Mouse (Mus musculus): ENCODE results near the gene Agrn.

The Agrn gene

DNA sequence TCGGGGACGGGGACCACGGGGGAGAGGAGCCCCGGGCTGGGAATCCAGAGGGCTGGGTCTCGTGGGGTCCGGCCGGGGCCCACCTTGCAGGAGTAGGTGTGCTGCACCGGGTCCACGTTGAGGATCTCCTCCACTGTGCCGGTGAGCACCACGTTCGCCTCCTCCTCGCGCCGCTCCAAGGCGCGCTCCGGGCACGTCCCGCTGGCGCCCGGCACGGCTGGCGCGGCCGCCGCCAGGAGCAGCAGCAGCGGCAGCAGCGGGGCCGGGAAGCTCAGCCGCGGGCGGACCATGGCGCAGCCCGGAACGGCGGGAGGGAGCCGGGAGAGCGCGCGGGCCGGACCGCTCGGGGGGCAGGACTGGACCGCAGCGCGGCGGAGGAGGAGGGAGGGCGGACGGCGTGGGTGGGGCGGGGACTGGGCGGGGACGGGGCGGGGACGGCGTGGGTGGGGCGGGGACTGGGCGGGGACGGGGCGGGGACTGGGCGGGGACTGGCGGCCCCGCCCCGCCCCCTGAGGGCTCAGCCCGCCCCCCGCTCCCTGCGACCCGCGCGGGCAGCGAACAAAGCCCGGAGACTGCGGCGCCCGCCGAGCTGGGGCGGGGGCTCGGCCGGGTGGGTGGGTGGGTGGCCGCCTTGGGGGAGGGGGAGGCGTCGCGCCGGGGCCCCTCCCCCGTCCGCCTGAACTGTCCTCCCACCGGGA, at the start of gene Agrn:
Gene Agrn (minus strand): TSS at position 358 of the 698 bp plus-strand sequence.
- peak; percentile 82 for DNase-seq (ENCODE audit: low spot score)

GRCm38 (mm10) chr4:156236651-156237447, 39.6 kb upstream of the Agrn start:
- DNase-seq (ENCODE audit: low spot score): no peak

DNA sequence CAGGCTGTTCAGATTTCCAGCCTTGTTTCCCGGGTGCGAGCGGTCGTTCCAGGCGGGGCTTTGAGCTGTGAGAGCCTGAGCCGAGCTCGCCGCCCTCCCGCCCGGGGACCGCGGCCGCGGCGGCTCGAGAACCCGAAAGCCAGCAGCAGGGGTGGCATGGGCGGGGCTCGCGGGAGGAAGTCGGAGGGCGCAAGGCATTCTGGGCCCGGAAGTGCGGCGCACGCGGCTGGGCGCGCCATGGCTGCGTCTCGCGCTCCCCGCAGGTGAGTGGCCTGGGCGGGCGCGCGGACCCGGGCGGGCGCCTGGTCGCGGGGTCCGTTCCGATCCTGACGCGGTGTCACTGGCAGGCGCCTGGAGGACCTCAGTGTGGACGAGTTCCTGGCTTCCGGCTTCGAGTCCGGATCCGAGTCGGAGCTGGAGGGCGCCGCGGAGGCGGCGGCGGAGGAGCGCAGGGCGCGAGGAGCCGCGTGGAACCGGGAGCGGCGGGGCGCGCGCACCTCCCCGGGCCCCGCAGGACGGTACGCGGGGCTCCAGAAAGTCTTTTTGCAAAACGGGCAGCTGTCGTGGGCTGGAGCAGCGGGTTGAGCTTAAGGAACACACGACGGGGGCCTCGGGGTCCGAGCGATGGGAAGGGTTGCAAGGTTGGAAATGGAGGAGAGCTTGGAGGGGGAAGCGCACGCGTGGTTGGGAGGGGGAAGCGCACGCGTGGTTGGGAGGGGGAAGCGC, 38.7 kb upstream of the Agrn start, which contains the start of gene Noc2l:
Gene Noc2l (plus strand): TSS at position 203 of the 726 bp plus-strand sequence.
- peak; percentile 90 for DNase-seq (ENCODE audit: low spot score)

DNA sequence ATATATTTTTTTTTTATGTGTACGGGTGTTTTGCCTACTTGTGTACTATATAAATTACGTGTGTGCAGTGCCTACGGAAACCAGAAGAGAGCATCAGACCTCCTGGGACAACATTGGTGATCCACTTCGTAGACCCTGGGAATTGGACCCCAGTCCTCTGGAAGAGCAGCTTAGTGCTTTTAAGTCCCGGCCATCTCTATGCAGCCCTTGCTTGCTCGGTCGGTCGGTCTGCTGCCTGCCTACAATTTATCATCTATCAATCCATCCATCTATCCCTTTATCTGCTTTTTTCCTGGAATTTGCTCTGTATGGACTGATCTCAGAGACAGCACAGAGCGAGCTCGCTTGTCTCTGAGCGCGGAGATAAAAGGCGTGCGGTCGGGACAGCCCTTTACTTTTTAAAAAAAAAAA, 38.1 kb upstream of the Agrn start:
- DNase-seq (ENCODE audit: low spot score): peak; percentile 74

DNA sequence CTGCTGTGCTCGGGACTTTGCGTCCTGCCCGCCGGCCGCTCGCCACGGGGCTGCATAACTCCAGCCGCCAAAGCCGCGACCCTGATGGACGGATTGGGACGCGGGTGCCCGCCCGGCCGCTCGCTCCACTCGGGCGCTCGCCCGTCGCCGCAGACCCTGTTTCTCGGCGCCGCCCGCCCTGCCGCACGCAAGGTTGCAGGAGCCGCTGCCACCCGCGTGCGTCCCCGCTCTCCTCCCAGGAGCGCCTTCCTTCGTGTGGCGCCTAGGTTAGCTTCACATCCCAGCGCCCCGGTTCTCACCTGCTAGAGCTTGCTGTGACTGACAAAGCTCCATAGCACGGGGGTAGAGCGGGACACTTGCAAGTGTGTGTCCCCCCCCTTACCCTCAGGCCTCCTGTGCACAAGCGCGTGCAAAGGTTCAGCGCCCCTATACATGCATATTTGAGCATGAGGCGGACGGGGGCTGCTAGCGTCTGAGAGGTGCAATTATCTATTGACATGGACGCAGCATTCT, 37.5 kb upstream of the Agrn start, which contains the start of gene Plekhn1:
Gene Plekhn1 (minus strand): TSS at position 157 of the 513 bp plus-strand sequence.
- peak; percentile 79 for DNase-seq (ENCODE audit: low spot score)

GRCm38 (mm10) chr4:156234021-156234501, 36.8 kb upstream of the Agrn start:
- peak; percentile 54 for DNase-seq (ENCODE audit: low spot score)

- DNase-seq (ENCODE audit: low spot score): no peak
These were observed 31.2 kb upstream of the Agrn start for GRCm38 (mm10) chr4:156228393-156229024.

DNA sequence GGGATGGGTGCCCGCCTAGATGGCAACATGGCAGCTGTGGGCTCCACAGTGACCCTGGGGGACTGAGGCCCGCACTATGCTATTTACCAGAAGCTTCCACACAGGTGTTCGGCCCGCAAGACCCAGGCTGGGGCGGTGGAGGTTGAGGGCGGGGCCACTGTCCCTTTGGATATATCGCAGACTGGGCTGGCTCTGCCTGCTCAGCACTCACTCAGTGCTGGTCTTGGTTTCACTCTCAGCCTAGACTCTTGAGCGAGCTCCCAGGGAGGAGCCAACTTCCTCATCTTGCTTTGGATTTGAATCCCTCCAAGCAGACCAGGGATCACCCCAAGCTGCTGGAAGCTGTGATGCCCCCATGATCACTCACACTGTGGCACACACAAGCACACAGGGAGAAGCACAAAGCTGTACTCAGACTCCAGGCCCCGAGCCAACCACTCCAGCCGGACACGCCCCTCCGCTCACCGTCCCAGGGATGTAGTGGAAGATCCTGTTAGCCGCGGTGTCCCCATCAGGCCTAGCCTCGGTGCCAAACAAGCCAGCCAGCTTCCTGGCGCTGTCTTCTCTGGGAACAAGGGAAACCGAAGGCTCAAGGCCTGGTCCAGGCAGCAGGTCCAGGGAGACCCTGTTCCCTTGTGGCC, 30.6 kb upstream of the Agrn start:
- no peak for DNase-seq (ENCODE audit: low spot score)

DNA sequence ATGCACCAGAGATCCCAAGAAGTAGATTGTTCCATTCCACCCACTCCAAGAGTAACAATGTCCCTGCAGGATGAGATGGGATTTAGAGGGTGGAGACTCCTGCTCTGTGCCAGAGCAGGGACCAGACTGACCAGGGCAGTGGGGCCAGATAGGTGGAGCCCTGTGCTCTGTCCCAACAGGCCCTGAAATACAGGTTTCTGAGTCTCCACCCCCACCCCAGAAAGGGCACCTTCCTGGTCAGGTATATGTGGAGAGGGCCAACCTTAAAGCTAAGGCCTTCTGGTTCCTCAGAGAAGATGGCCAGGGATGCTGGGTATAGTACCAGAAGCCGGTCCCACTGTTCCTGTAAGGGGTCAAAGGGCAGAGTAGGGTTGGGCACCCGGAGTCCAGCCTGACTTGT, 27.0 kb upstream of the Agrn start:
- no peak for DNase-seq (ENCODE audit: low spot score)

- DNase-seq (ENCODE audit: low spot score): no peak
These were observed 22.6 kb upstream of the Agrn start for GRCm38 (mm10) chr4:156219936-156220335.

- no peak for DNase-seq (ENCODE audit: low spot score)
These were observed 20.6 kb upstream of the Agrn start for GRCm38 (mm10) chr4:156217838-156218237.

- DNase-seq (ENCODE audit: low spot score): no peak
These were observed 19.9 kb upstream of the Agrn start for GRCm38 (mm10) chr4:156217022-156217669.

DNA sequence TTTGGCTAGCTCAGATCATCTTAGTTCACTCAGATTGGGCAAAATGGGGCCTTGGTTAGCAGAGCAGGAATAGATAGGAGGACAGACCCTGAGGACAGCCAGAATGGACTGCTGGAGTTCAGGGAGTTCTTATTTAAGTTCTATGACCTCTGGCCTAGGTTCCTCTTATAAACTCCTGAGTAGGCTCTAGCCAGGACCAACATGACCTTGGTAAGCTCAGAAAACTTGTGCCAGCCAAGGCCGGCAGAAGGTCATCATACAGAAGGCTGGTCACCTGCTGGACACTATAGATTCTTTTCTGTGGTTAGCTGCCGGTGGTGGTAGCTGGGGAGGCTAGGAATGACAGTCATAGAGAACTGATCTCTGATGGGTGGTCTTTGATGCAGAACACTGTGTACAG, 18.9 kb upstream of the Agrn start:
- DNase-seq (ENCODE audit: low spot score): no peak

DNA sequence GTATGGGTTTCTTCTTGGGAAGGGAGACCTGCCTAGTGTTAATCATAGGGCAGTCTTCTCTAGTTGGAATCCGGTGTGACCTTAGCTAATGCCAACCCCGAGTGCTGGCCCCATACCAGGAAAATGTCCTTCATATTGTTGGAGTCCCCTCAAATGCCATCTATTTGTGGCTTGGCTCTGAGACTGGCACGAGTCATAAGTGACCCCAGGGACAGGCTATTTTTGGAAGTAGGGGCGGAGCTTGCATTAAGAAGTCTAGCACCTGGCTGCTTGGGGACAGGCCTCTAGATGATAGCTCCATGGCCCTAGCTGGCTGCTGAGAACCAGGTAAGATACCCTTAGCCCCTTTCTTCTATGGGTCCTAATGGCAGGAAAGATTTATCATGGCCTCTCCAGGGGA, 18.4 kb upstream of the Agrn start, which contains the start of gene Perm1:
Gene Perm1 (plus strand): TSS at position 220 of the 400 bp plus-strand sequence.
- DNase-seq (ENCODE audit: low spot score): no peak

- DNase-seq (ENCODE audit: low spot score): no peak
These were observed 15.8 kb upstream of the Agrn start for GRCm38 (mm10) chr4:156213134-156213533.

DNA sequence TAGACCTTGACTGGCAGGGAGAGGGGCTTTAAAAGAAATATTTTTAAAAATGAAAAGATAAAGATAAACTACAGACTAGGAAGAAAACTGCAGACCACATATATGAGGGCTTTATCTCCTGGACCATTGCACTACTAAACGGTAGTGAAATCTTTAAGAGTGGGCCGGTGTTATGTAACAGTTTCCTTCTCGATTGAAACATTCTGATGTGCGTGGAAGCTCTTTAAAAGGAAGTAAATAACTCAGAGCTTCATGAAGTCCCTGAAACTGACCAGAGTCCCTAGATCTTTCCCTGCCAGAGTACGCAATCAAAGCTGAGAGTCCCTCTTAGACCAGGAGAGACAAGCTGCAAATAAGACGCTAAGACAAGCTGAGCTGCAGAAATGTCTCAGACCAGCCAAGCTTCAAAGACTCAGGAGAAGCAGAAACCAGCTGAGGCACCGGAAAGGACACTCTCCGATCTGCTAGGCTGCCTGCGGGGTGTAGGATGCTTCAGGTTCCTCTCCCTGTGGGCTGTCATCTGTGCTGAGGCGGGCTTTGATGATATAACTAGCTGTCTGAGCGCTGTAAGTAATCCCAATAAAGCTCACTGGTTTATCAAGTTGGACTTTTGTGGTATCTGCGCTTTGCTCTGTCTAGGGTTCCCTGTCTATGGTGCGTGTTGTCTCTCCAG, 12.8 kb upstream of the Agrn start:
- DNase-seq (ENCODE audit: low spot score): no peak

DNA sequence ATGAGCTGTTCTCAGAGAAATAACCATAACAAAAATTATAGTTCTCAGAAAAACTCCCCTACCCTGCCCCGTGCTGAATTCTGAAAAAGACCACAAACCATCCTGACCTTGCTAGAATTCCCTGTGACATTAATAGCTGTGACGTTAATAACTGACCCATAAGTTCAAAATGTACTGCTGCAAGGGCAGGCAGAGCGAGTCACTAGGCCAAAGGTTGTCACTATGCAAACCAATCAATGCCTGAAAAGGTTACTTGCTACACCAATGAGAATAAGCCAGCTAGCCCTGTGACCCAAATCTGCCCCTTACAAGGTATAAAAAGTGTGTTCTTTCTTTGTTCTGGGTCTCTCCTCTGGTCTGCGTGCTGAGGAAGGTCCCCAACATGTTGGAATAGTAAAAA, 11.6 kb upstream of the Agrn start:
- DNase-seq (ENCODE audit: low spot score): no peak

GRCm38 (mm10) chr4:156203413-156204131, 6.3 kb upstream of the Agrn start:
- DNase-seq (ENCODE audit: low spot score): peak; percentile 58

DNA sequence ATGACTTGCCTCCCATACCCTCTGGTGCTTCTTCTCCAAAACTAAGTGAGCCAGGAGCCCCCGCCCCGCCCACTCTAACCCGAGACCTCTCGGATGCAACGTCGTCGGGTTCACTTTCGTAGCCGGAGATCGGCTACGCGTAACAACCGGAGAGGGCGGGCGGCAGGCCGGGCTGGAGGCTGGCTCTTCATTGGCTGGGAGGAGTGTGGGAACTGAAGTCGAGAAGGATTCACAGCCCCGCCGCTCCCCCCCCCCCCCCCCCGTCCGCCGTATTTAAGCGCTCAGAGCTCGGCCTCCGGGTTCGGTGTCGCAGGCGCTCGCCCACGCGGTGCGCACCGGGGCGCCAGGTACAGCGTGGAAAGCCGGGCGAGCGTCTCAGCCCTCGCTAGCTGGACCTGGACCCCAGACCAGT, 5.7 kb upstream of the Agrn start, which contains the start of gene AW011738:
Gene AW011738 (plus strand): TSS at position 304 of the 412 bp plus-strand sequence.
- DNase-seq (ENCODE audit: low spot score): peak; percentile 74
